Mouse (Mus musculus): ENCODE data around the gene Hinfp. TPM values are rescaled to one million over a fixed set of nuclear protein-coding genes. Genes with fewer than 3 reads are reported as not detected.

The Hinfp gene
- polyA plus RNA-seq, 1 experiment from 2014 or later = 19.9 TPM

DNA sequence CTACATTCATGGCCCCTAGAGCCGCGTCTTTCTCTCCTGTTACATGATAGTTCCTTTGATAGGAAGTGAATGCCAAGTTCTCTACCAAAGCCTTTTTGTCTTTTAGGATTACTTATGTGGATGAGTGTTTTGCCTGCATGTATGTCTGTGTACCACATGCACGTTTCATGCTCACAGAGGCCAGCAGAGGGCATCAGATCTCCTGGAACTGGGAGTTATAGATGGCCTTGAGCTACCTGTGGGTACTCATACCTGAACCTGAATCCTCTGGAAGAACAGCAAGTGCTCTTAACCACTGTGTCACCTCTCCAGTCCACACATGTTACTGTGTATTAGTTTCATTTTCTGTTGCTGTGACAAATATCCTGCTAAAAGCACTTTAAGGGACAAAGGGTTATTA lies 13.0 kb downstream of the Hinfp start:
- H3K27me3 ChIP-seq (replicated peaks) = peaks cover 9% of the 10 kb centered on the region
- no peak overlapping the region for H3K4me2 ChIP-seq (replicated peaks)
- ATAC-seq = no peak
- H3K9me3 ChIP-seq = no peaks in the 10 kb centered on the region
- WGBS = 65% methylated on average over 3 of the region's 3 CpGs
- H3K9ac ChIP-seq = no peak overlapping the region
- no peak overlapping the region for H3K27ac ChIP-seq
- peaks cover 16% of the 10 kb centered on the region for H3K4me1 ChIP-seq (replicated peaks)
- no peak overlapping the region for H3K4me3 ChIP-seq (replicated peaks)
- peaks cover 34% of the 10 kb centered on the region for H3K36me3 ChIP-seq

DNA sequence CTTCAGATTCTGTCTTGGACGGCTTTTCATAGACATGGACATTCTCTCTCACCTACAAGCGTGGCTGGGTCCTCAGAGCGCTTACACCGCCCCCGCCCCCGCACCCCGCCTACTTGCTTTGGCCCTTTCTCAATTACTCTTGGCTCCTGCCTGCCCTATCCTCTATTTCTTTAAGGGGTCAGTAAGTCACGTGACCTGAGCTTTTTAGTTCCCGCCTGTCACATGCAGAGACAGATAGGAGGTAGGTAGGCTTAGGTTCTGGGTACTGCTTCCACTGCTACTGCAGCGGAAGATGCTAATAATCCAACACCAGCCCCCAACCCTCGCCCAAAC lies 16.5 kb downstream of the Hinfp start:
- peak overlapping the region; percentile 54; the same call in 1 of the 2 replicates for H3K4me3 ChIP-seq (replicated peaks)
- peak overlapping the region; percentile 94 for H3K4me2 ChIP-seq (replicated peaks)
- peaks cover 15% of the 10 kb centered on the region for H3K27me3 ChIP-seq (replicated peaks)
- peak; percentile 14; the same call in 1 of the 2 replicates for ATAC-seq
- H3K36me3 ChIP-seq = peaks cover 14% of the 10 kb centered on the region
- WGBS = 11% methylated on average over 11 of the region's 11 CpGs
- peaks cover 25% of the 10 kb centered on the region for H3K4me1 ChIP-seq (replicated peaks)
- H3K27ac ChIP-seq = no peak overlapping the region; the same call in 1 of the 2 replicates
- H3K9ac ChIP-seq = no peak overlapping the region
- no peaks in the 10 kb centered on the region for H3K9me3 ChIP-seq

DNA sequence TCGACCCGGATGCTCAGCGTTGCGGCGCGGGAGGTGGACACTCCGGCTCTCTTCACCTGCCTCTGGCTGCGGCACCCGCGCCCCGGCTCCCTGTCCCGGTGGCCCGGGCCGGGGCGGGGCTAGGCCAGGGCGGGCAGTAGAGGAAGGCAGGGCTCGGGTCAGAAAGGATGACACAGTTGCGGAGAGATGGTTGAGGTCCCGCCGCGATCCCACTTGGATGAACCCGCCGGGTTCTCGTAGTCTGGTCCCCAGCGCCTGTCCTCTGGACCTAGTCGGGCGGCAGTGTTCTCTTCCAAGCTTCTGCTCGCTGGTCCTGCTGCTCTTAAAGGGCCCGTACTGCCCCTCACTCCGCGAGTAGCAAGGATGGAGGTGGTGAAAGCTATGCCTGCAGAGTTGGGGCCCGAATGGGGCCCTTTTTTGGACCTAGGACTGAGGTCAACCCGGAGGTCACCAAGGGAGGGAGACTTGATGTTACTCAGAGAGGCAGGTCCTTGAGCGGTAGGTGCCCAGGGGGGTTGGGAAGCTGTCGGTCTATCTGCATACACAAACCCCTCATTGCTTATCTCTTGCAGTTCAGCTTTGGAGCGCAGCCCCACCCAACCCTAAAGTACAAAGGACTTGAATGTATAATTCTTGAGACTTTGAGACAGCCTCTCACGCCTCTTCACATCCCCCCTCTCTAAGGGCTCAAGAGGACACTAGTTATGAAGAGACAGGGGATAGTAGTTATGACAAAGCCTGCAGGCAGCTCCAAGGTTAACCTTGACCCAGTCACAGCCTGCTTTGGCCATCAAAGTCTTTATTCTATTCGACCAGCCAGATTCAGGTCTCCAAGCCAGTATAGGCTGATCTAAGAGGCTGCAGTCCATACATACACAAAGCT lies 17.2 kb downstream of the Hinfp start, which contains the start of gene Abcg4:
Abcg4 (minus strand) TSS at position 540 of the 883 bp plus-strand sequence.
- peak; percentile 73 for ATAC-seq

DNA sequence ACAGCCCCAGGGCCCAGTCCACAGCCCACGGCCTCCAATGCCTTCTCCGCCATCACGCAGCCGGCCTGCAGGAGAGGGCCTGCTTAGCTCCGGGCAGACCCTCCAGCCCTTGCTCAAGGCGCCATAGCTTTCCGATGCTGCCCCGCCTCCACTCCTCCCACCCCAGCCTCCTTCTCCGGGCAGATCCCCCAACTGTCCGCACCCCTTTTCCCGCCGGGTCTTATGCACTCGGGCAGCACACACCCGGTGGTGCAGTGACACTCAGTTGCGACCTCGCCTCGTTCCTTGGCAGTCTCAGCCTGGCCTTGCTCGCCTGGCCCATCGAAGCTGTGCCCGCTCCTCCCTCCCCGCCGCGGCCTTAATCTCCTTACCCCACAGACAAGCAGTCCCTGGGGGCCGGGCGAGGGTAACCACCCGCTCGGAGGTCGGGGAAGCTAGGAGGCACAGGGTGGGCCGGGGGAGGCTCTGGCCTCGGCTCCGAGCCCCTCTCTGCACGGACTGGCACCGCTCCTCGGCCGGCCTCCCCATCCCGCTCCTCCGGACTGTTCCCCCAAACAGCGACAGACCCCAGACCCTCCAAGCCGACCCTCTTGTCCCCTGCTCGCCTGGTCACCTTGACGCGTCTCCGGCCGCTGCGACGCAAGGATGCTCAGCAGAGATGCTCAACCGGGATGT lies 17.9 kb downstream of the Hinfp start:
- Histone ChIP-seq H3K9me3 (no peaks in the 10 kb centered on the region), H3K36me3 (peaks cover 6% of the 10 kb centered on the region), H3K9ac (peak overlapping the region; percentile 63), H3K4me1 (replicated peaks) (peaks cover 25% of the 10 kb centered on the region), H3K4me2 (replicated peaks) (peak overlapping the region; percentile 94), H3K4me3 (replicated peaks) (peak overlapping the region; percentile 54), H3K27me3 (replicated peaks) (peaks cover 15% of the 10 kb centered on the region), H3K27ac (peak overlapping the region; percentile 19; the same call in 1 of the 2 replicates)
- 1% methylated on average over 47 of the region's 47 CpGs for WGBS
- ATAC-seq = peak; percentile 48

More for the DNA sequence above, 17.2 kb downstream of the Hinfp start, which contains the start of gene Abcg4:
- H3K4me3 ChIP-seq (replicated peaks) = peak within 1 kb of the TSS; percentile 54
- peaks cover 15% of the 10 kb centered on the region for H3K27me3 ChIP-seq (replicated peaks)
- peaks cover 25% of the 10 kb centered on the region for H3K4me1 ChIP-seq (replicated peaks)
- no peaks in the 10 kb centered on the region for H3K9me3 ChIP-seq
- WGBS = under 1% methylated on average over 38 of the region's 38 CpGs
- H3K27ac ChIP-seq = peak within 1 kb of the TSS; percentile 19
- H3K4me2 ChIP-seq (replicated peaks) = peak within 1 kb of the TSS; percentile 94
- peak within 1 kb of the TSS; percentile 63 for H3K9ac ChIP-seq
- peaks cover 14% of the 10 kb centered on the region for H3K36me3 ChIP-seq

DNA sequence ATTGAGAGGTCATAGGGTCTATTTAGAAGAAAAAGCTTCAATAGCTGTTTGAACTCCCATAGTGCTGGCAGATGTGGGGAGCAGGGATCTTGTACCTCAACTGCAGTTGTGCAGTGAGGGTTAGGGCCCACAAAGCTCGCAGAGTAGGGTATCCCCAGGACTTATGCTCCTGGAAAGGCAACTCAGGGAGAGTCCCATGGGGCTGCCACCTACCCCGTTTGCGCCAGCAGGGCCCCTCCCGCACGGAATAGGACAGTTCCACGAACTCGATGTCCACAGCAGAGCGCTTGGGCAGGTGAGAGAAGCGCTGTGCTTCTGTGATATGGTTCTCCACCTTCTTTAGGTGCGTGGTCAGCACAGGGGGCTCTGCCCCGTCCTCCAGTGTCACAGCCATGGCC lies 18.5 kb downstream of the Hinfp start:
- Histone ChIP-seq H3K4me2 (replicated peaks) (peak overlapping the region; percentile 94), H3K9me3 (no peaks in the 10 kb centered on the region), H3K27ac (0 out of 2 replicates have a peak overlapping the region, but pooled peaks have one; percentile 19), H3K4me1 (replicated peaks) (peaks cover 25% of the 10 kb centered on the region), H3K4me3 (replicated peaks) (peak overlapping the region; percentile 54), H3K9ac (peak overlapping the region; percentile 63), H3K27me3 (replicated peaks) (peaks cover 15% of the 10 kb centered on the region), H3K36me3 (peaks cover 5% of the 10 kb centered on the region; the same call in 1 of the 2 replicates)
- no peak; the same call in 1 of the 2 replicates for ATAC-seq
- 15% methylated on average over 11 of the region's 11 CpGs for WGBS

DNA sequence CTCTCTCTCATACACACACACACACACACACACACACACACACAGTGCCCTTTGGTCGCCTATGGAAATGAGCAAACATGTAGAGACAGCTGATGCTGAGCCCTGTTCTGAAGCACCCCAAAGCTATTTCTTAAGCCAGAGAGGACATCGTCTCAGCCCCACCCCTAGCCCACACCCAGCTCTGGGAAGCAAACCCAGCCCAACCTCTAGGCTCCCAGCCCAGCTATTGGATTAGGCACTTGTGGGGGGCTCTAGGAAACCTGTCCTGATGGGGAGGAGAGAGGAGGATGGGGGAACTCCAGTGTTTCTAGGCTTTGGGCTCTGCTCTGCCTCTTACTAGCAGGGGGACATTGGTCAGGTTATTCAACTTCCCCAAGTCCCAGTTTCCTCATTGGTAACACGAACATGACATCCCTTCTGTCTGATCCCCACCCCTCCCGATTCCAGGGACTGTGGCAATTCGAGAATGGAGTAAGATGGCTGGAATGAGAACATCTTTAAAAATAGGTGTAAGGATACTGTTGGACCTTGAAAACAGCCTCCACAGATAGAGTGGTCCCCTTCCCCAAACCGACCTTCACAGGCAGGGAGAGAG lies 19.1 kb downstream of the Hinfp start:
- Histone ChIP-seq H3K4me2 (replicated peaks) (peak overlapping the region; percentile 94), H3K36me3 (peaks cover 2% of the 10 kb centered on the region; the same call in 1 of the 2 replicates), H3K4me3 (replicated peaks) (no peak overlapping the region), H3K27me3 (replicated peaks) (peaks cover 15% of the 10 kb centered on the region), H3K4me1 (replicated peaks) (peaks cover 25% of the 10 kb centered on the region), H3K27ac (no peak overlapping the region), H3K9me3 (no peaks in the 10 kb centered on the region), H3K9ac (no peak overlapping the region)
- 19% methylated on average over 6 of the region's 6 CpGs for WGBS
- ATAC-seq = no peak

DNA sequence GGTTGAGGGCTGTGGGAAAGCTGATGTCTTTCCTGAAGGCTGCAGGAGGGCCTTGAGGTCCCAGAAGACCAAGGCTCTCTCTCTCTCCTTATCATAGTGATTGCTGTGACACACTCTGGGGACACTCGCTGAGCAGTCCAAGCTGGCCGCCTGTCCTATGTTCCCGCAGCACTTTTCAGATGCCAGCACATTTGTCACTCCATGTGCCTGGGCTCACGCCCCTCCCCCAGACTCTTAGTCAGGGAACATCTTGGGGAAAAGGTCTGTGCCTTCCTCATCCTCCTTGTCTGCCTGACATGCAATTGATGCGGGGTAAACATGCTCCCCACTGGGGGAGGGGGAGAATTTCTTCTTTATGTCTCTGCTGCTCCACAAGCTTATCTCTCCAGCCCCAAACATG lies 22.3 kb downstream of the Hinfp start:
- no peaks in the 10 kb centered on the region for H3K36me3 ChIP-seq
- H3K9ac ChIP-seq = no peak overlapping the region
- 56% methylated on average over 5 of the region's 5 CpGs for WGBS
- no peak overlapping the region for H3K27ac ChIP-seq
- H3K4me2 ChIP-seq (replicated peaks) = no peak overlapping the region
- H3K9me3 ChIP-seq = no peaks in the 10 kb centered on the region
- no peak overlapping the region for H3K4me3 ChIP-seq (replicated peaks)
- ATAC-seq = no peak
- peaks cover 15% of the 10 kb centered on the region for H3K4me1 ChIP-seq (replicated peaks)
- peaks cover 13% of the 10 kb centered on the region for H3K27me3 ChIP-seq (replicated peaks)

DNA sequence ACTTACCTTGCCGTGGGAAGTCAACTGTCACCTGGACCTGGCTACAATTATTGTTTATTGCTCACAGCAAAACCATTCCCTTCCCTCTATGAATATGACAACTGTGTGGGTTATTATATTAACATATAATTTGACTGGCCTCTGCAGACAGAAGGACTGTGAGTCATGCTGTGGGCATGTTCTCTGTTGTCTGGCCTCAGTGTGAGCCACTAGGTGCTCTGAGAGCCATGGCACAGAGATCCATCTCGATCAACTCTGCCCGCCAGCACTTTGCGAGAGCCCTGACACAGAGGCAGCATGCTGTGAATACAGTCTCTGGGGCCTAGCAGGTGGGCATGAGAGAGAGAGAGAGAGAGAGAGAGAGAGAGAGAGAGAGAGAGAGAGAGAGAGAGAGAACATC lies 35.5 kb downstream of the Hinfp start:
- 86% methylated on average over 4 of the region's 4 CpGs for WGBS
- ATAC-seq = no peak

DNA sequence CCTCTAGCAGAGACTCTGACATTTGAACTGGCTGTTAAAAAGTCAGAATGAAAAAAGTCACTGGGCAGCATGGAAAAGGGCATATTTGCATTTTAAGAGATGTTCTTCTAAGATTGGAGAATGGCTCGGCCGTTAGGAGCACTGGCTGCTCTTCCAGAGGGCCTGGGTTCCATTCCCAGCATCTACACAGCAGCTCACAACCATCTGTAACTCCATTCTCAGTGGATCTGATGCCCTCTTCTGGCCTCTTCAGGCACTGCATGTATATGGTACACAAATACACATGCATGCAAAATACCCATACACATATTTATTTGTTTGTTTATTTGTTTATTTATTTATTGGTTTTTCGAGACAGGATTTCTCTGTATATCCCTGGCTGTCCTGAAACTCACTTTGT lies 36.4 kb downstream of the Hinfp start:
- H3K9ac ChIP-seq = no peak overlapping the region
- H3K4me3 ChIP-seq (replicated peaks) = no peak overlapping the region
- H3K36me3 ChIP-seq = no peaks in the 10 kb centered on the region
- H3K27me3 ChIP-seq (replicated peaks) = no peaks in the 10 kb centered on the region
- H3K9me3 ChIP-seq = 0 out of 2 replicates have a peak, but pooled peaks cover 3% of the 10 kb centered on the region
- no peak for ATAC-seq
- WGBS = 84% methylated on average over 3 of the region's 3 CpGs
- no peak overlapping the region for H3K4me2 ChIP-seq (replicated peaks)
- H3K27ac ChIP-seq = no peak overlapping the region
- H3K4me1 ChIP-seq (replicated peaks) = 0 out of 2 replicates have a peak, but pooled peaks cover 8% of the 10 kb centered on the region

More for the DNA sequence above, 35.5 kb downstream of the Hinfp start:
- 0 out of 2 replicates have a peak, but pooled peaks cover 8% of the 10 kb centered on the region for H3K4me1 ChIP-seq (replicated peaks)
- no peak overlapping the region for H3K9ac ChIP-seq
- no peaks in the 10 kb centered on the region for H3K27me3 ChIP-seq (replicated peaks)
- H3K9me3 ChIP-seq = 0 out of 2 replicates have a peak, but pooled peaks cover 3% of the 10 kb centered on the region
- H3K4me3 ChIP-seq (replicated peaks) = no peak overlapping the region
- no peaks in the 10 kb centered on the region for H3K36me3 ChIP-seq
- H3K27ac ChIP-seq = no peak overlapping the region
- no peak overlapping the region for H3K4me2 ChIP-seq (replicated peaks)

DNA sequence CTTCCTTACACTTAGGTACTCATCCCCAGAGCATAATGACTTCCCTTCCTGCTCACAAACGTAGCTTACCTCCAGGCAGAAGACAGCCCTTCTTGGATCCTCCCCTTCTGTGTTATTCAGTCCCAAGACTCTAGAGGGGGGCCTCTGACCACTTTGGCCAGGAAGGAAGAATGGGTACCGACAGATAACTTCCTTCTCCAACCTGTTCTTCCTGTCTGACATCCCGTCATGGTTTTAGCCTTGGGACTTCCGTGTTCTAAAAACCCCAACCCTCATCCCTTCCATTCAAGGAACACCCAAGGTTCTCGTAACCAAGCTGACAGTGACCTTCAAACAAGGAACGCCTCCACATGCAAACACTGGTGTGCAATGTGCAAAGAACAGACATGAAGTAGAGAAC lies 37.0 kb downstream of the Hinfp start, which contains the start of gene Nlrx1:
Nlrx1 (minus strand) TSS at position 168 of the 400 bp plus-strand sequence.
- Histone ChIP-seq H3K4me2 (replicated peaks) (peak within 1 kb of the TSS; percentile 88), H3K27ac (peak within 1 kb of the TSS; percentile 85), H3K27me3 (replicated peaks) (no peaks in the 10 kb centered on the region), H3K36me3 (no peaks in the 10 kb centered on the region), H3K9me3 (0 out of 2 replicates have a peak, but pooled peaks cover 3% of the 10 kb centered on the region), H3K4me3 (replicated peaks) (peak within 1 kb of the TSS; percentile 51), H3K4me1 (replicated peaks) (0 out of 2 replicates have a peak, but pooled peaks cover 8% of the 10 kb centered on the region), H3K9ac (peak within 1 kb of the TSS; percentile 87)
- 65% methylated on average over 6 of the region's 6 CpGs for WGBS
- ATAC-seq = peak; percentile 50

DNA sequence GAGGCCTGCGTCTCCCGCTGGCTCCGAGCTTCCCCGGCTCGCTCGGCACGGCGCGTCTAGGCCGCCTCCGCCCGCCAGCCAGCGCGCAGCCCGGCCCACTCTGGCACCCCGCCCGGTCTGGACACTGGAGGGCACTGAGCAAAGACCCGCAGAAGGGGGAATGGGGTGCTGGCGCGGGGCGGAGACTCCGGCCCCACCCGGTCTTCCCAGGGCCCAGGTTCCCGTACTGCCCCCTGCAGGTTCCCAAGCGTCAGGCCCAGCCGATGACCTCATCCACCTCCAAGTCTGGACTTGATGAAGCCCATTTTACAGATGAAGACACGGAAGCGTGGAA lies 37.5 kb downstream of the Hinfp start:
- peak overlapping the region; percentile 88 for H3K4me2 ChIP-seq (replicated peaks)
- ATAC-seq = peak; percentile 91

More for the DNA sequence above, 37.5 kb downstream of the Hinfp start:
- 0 out of 2 replicates have a peak, but pooled peaks cover 8% of the 10 kb centered on the region for H3K4me1 ChIP-seq (replicated peaks)
- H3K36me3 ChIP-seq = no peaks in the 10 kb centered on the region
- H3K9ac ChIP-seq = peak overlapping the region; percentile 87
- H3K4me3 ChIP-seq (replicated peaks) = peak overlapping the region; percentile 51
- H3K27ac ChIP-seq = peak overlapping the region; percentile 85
- H3K9me3 ChIP-seq = 0 out of 2 replicates have a peak, but pooled peaks cover 3% of the 10 kb centered on the region
- 6% methylated on average over 28 of the region's 28 CpGs for WGBS
- no peaks in the 10 kb centered on the region for H3K27me3 ChIP-seq (replicated peaks)

Data from intestine, embryonic 15.5 days (tissue).